Mouse (Mus musculus): ENCODE measurements around the gene Gm49373. TPM values are rescaled to one million over a fixed set of nuclear protein-coding genes. Genes with fewer than 3 reads are reported as not detected.

Gm49373 gene
- 0.44 and 0.86 TPM in 2 replicates for total RNA-seq (2021)
- long read RNA-seq, experiment 1: 0 reads
- long read RNA-seq, experiment 2: 0 reads

GRCm38 (mm10) chr9:21073044-21073840 is at the start of gene Gm49373, which contains the start of gene Fdx1l:
TSS of gene Gm49373 (minus strand) at chr9:21073096.
TSS of gene Fdx1l (minus strand) at chr9:21073614.
- DNase-seq: peak; percentile 94

DNA sequence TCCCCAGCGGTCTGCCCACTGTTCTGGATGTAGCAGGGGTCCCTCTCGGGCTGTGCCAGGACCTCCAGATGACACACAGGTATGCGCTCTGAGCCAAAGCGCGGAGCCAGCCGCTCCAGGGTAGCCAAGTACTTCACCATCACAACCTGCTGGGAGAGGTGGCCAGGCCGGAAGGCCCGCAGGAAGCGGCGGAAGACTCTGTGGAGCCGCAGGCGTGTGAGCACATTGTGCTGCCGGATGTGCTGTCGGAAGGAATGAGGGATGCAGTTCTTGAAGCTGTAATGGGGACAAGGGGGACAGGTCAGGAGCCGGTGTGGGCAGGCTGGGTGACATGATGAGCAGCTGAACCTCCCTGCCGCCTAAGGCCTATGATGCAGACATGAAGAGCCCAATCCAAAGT is 48.6 kb upstream of the Gm49373 start:
- DNase-seq: no peak

DNA sequence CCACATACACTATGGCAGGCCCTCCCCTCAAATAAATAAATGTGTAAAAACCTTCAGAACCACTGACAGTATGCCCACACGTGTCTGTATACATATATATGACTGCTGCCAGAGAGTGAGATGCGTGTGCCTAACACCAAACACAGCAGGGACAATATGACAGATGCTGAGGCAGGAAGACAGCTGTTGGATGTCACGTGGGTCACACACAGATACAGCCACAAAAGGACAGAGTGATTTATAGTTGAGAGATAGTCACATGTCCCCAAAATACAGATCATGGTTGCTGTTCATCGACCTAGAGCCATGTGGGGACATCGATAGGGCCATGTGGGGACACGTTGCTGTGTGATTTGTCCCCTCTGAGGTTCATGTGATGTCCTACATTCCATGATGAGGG is 44.2 kb upstream of the Gm49373 start:
- DNase-seq: no peak

GRCm38 (mm10) chr9:21115105-21115504 is 42.2 kb upstream of the Gm49373 start:
- DNase-seq: no peak

DNA sequence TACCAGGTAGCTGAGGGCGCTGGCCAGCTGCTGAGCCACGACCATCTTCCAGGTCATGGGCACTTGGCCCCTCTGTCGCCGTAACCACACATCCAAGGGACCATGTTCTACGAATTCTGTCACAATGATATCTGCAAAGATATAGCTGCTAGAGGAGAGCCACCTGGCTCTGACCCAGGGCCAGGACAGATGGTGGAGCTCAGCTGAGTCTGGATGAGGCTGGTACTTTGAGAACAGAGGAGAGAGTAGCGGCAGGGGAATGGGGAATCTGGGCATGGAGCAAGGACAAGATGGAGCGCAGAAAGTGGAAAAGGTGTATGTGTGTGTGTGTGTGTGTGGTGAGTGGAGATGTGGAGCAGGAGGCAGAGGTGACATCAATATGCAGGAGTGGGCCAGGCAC is 41.3 kb upstream of the Gm49373 start:
- DNase-seq: no peak

DNA sequence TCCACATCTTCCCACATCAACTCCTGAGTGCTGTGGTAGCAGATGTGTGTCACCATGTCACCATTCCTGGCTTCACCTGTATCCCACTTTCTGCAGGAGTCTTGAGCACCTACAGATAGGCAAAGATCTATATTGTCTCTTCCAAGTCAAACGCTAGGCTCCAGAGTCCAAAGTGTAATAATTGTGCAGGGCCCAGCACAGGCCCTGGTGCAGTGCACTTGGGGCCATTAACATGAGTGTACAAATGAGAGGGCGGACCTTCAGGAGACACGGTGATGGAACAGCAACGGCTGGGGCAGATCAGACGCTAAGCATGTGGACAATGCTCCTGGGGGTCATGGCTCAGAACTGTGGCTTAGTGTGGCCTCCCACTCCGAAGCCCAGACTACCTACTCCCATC is 40.9 kb upstream of the Gm49373 start:
- DNase-seq: no peak

- no peak for DNase-seq
These were observed 34.8 kb upstream of the Gm49373 start for GRCm38 (mm10) chr9:21107607-21108237.

GRCm38 (mm10) chr9:21105760-21106564 is 33.1 kb upstream of the Gm49373 start:
- DNase-seq: no peak

GRCm38 (mm10) chr9:21104814-21105213 is 31.9 kb upstream of the Gm49373 start:
- no peak for DNase-seq

DNA sequence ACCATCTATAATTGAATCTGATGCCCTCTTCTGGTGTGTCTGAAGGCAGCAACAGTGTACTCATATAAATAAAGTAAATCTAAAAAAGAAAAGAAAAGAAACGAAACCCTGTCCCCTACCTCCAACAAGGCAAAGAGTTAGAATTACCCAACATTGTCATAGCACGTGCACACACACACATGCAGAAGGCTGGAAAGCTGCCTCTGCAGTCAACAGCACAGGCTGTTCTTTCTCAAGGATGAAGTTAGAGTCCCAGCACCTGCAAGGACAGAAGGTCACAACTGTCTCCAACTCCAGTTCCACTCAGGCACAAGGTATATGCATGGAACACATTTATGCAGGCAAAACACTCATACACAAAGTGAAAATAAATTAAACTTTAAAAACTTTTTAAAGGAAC is 29.2 kb upstream of the Gm49373 start:
- DNase-seq: no peak

GRCm38 (mm10) chr9:21100447-21101161 is 27.7 kb upstream of the Gm49373 start:
- no peak for DNase-seq

- no peak for DNase-seq
These were observed 24.9 kb upstream of the Gm49373 start for GRCm38 (mm10) chr9:21097793-21098192.

- DNase-seq: no peak
These were observed 23.1 kb upstream of the Gm49373 start for GRCm38 (mm10) chr9:21095958-21096357.

DNA sequence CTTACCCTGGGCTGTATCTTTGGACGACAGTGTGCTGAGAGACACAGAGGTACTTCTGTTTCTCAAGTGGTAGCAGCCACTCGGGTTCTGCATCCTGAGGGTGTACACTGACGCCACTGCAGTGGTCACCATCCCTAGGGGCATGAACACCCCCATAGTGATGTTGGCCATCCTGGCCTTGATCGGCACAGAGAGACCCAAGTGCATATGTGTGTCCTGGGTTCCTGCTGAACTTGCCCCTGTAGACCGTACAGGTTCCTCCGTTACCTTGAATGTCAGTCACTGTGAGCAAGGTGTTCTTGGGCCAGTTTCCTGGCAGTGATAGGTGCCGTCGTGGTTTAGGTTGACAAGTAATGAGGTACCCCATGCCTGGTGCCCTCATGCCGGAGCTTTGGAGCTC is 20.5 kb upstream of the Gm49373 start:
- no peak for DNase-seq

- DNase-seq: peak; percentile 98
These were observed 18.9 kb upstream of the Gm49373 start, which contains the start of the genes Gm38431 and Raver1 for GRCm38 (mm10) chr9:21091707-21092320. TSS of gene Gm38431 (minus strand) at chr9:21091997. TSS of gene Raver1 (minus strand) at chr9:21092008.

GRCm38 (mm10) chr9:21090972-21091706 is 18.2 kb upstream of the Gm49373 start:
- no peak for DNase-seq

DNA sequence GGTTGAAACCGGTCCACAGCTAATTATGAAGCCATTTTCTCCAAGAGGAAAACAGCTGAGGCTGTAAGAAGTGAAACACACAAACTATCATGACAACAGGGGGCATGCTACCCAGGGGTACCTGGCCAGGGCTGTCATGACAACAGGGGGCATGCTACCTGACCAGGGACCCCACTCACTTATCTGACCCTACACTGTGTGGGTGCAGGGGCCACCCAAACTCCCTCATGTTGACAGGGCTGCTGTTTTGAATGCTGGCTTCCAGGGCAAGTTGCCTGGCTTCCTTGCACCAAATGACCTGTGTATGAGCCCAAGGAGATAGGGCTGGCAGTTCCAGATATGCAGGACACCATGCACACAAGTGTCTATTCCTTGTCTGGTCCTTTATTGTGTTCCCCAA is 17.6 kb upstream of the Gm49373 start:
- DNase-seq: no peak

DNA sequence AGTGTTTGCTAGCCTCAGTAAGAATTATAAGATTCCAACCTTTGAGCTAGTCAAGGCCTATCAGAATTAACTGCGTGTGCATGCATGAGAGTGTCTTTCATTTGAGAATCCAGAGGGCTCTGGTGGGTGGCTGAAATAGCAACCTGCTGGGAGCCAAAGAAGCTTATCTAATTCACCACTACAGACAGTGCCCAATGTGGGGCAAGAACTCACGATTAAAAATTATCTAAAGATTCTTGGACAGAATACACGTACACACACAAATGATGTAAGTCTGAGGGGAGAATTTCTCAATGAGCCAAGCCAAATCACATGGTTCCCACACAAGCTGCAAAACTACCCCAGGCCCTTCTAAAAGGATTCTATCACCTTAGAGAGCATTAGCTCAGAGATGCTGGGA is 10.4 kb upstream of the Gm49373 start:
- DNase-seq: no peak

GRCm38 (mm10) chr9:21081127-21081526 is 8.2 kb upstream of the Gm49373 start:
- DNase-seq: no peak

GRCm38 (mm10) chr9:21075625-21076024 is 2.7 kb upstream of the Gm49373 start:
- DNase-seq: no peak

GRCm38 (mm10) chr9:21074173-21074572 is 1.3 kb upstream of the Gm49373 start:
- no peak for DNase-seq
